Mouse (Mus musculus) stomach, postnatal 0 days (tissue): ENCODE data around the gene Gm10277.

Source experiments
- CTCF ChIP-seq: IDR thresholded peaks from 2 replicates; pipeline ENCODE4 v1.5.1; 2016; ENCODE audit warnings: antibody characterized with exemption, low read depth, mild to moderate bottlenecking, moderate library complexity
- EP300 ChIP-seq: optimal IDR thresholded peaks from 2 replicates; pipeline ENCODE3; 2016; ENCODE audit warnings: antibody characterized with exemption

DNA sequence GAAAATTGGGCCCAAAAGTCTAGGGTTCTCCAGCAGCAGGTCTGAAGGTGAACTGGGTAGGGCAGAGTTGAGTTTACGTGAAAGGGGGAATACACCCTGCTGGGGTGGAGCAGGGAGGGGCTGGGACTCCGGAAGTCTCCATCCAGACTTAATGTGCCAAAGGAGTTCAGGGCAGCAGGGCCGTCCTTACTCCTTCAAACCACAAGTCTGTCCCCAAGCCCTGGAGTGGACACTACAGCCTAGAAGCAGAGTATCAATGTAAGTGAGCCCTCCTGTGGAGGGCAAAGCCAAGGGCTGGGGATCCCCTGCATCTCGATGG lies 22.1 kb downstream of the Gm10277 start:
- TF ChIP-seq CTCF, result no peak
- TF ChIP-seq EP300, result no peak
